Mouse (Mus musculus): ENCODE data around the gene Atp6v1g3.
A peak's percentile ranks its signal among the peaks of the same experiment; 100 is the strongest.

Atp6v1g3 gene

GRCm38 (mm10) chr1:138289455-138290425, 16.2 kb downstream of the Atp6v1g3 start:
- DNase-seq (ENCODE audit: low read depth) = peak; percentile 90

- DNase-seq (ENCODE audit: low read depth) = peak; percentile 76
These were observed 17.9 kb downstream of the Atp6v1g3 start for GRCm38 (mm10) chr1:138291463-138291862.

- DNase-seq (ENCODE audit: low read depth) = no peak
These were observed 20.9 kb downstream of the Atp6v1g3 start for GRCm38 (mm10) chr1:138294487-138294886.

- peak; percentile 71 for DNase-seq (ENCODE audit: low read depth)
These were observed 24.6 kb downstream of the Atp6v1g3 start for GRCm38 (mm10) chr1:138298156-138298555.

- peak; percentile 93 for DNase-seq (ENCODE audit: low read depth)
These were observed 26.0 kb downstream of the Atp6v1g3 start for GRCm38 (mm10) chr1:138299576-138299975.

- peak; percentile 45 for DNase-seq (ENCODE audit: low read depth)
These were observed 28.4 kb downstream of the Atp6v1g3 start for GRCm38 (mm10) chr1:138301920-138302319.

- peak; percentile 76 for DNase-seq (ENCODE audit: low read depth)
These were observed 29.2 kb downstream of the Atp6v1g3 start for GRCm38 (mm10) chr1:138302756-138303155.

GRCm38 (mm10) chr1:138303296-138303695, 29.8 kb downstream of the Atp6v1g3 start:
- DNase-seq (ENCODE audit: low read depth) = peak; percentile 86

GRCm38 (mm10) chr1:138304141-138304915, 30.8 kb downstream of the Atp6v1g3 start:
- peak; percentile 92 for DNase-seq (ENCODE audit: low read depth)

GRCm38 (mm10) chr1:138322657-138323056, 49.1 kb downstream of the Atp6v1g3 start:
- no peak for DNase-seq (ENCODE audit: low read depth)

GRCm38 (mm10) chr1:138323076-138323630, 49.6 kb downstream of the Atp6v1g3 start:
- peak; percentile 65 for DNase-seq (ENCODE audit: low read depth)

- no peak for DNase-seq (ENCODE audit: low read depth)
These were observed 52.6 kb downstream of the Atp6v1g3 start for GRCm38 (mm10) chr1:138326091-138326490.

GRCm38 (mm10) chr1:138326566-138326965, 53.0 kb downstream of the Atp6v1g3 start:
- no peak for DNase-seq (ENCODE audit: low read depth)

GRCm38 (mm10) chr1:138327466-138328245, 54.1 kb downstream of the Atp6v1g3 start:
- peak; percentile 73 for DNase-seq (ENCODE audit: low read depth)

- DNase-seq (ENCODE audit: low read depth) = peak; percentile 86
These were observed 54.8 kb downstream of the Atp6v1g3 start for GRCm38 (mm10) chr1:138328320-138328719.

GRCm38 (mm10) chr1:138330556-138330955, 57.0 kb downstream of the Atp6v1g3 start:
- no peak for DNase-seq (ENCODE audit: low read depth)

- DNase-seq (ENCODE audit: low read depth) = no peak
These were observed 58.1 kb downstream of the Atp6v1g3 start for GRCm38 (mm10) chr1:138331596-138331995.

- DNase-seq (ENCODE audit: low read depth) = no peak
These were observed 61.2 kb downstream of the Atp6v1g3 start for GRCm38 (mm10) chr1:138334701-138335100.

- peak; percentile 44 for DNase-seq (ENCODE audit: low read depth)
These were observed 63.9 kb downstream of the Atp6v1g3 start for GRCm38 (mm10) chr1:138337417-138337816.
